Mouse (Mus musculus) embryonic fibroblast, embryonic 13.5 days (primary cell): Measurements from ENCODE around the gene Gtf3c3. TPM values are rescaled to one million over a fixed set of nuclear protein-coding genes. Genes with fewer than 3 reads are reported as not detected.

Experiments
- H3K27ac ChIP-seq: 2 replicates; pipeline ENCODE4 v1.5.1; 2012; ENCODE audit warnings: low read length, control low read depth, inconsistent platforms; ENCODE audit not compliant: insufficient read depth
- H3K4me1 ChIP-seq: 2 replicates; pipeline ENCODE4 v1.6.1; 2011; ENCODE audit warnings: low read length; ENCODE audit not compliant: control insufficient read depth, insufficient read depth
- H3K4me3 ChIP-seq: 2 replicates; pipeline ENCODE4 v1.5.1; 2011; ENCODE audit warnings: mild to moderate bottlenecking, control low read depth, low read length; ENCODE audit not compliant: insufficient read depth
- CTCF ChIP-seq: IDR thresholded peaks from 2 replicates; pipeline ENCODE4 v1.5.1; 2011; ENCODE audit warnings: mild to moderate bottlenecking, control low read depth, low read length, moderate library complexity, borderline replicate concordance; ENCODE audit not compliant: insufficient read depth
- POLR2A ChIP-seq: IDR thresholded peaks from 2 replicates; pipeline ENCODE4 v1.6.1; 2011; ENCODE audit warnings: low read depth, mild to moderate bottlenecking, control low read depth, low read length, moderate library complexity
- polyA plus RNA-seq: library from polyadenylated mRNA; stranded (reverse); fragments of >200 nt; gene quantifications from 2 replicates; pipeline ENCODE4 v1.2.4, GENCODE M21; 2011; ENCODE audit warnings: low read depth; ENCODE audit not compliant: missing spikeins, insufficient read length

Gtf3c3 gene
- polyA plus RNA-seq, 1 experiment = 31.4 TPM

GRCm38 (mm10) chr1:54421670-54422069, 17.1 kb downstream of the Gtf3c3 start:
- Histone ChIP-seq H3K4me1 (no peaks in the 10 kb centered on the region), H3K27ac (no peak overlapping the region), H3K4me3 (no peak overlapping the region)
- no peak for TF ChIP-seq CTCF
- no peak for TF ChIP-seq POLR2A

- TF ChIP-seq POLR2A = no peak
- TF ChIP-seq CTCF = no peak
- no peak overlapping the region for H3K4me3 ChIP-seq
- H3K27ac ChIP-seq = no peak overlapping the region
- H3K4me1 ChIP-seq = peaks cover 4% of the 10 kb centered on the region
Measured at GRCm38 (mm10) chr1:54402736-54403135, 36.0 kb downstream of the Gtf3c3 start.

- H3K4me3 ChIP-seq = no peak overlapping the region
- H3K27ac ChIP-seq = no peak overlapping the region
- H3K4me1 ChIP-seq = no peaks in the 10 kb centered on the region
- TF ChIP-seq POLR2A (no peak), CTCF (no peak)
Measured at GRCm38 (mm10) chr1:54384221-54384620, 54.5 kb downstream of the Gtf3c3 start.

GRCm38 (mm10) chr1:54380978-54381914, 57.5 kb downstream of the Gtf3c3 start:
- no peak for TF ChIP-seq POLR2A
- peak; percentile 18; the same call in 1 of the 2 replicates for TF ChIP-seq CTCF
- Histone ChIP-seq H3K4me1 (no peaks in the 10 kb centered on the region), H3K27ac (no peak overlapping the region), H3K4me3 (no peak overlapping the region)

DNA sequence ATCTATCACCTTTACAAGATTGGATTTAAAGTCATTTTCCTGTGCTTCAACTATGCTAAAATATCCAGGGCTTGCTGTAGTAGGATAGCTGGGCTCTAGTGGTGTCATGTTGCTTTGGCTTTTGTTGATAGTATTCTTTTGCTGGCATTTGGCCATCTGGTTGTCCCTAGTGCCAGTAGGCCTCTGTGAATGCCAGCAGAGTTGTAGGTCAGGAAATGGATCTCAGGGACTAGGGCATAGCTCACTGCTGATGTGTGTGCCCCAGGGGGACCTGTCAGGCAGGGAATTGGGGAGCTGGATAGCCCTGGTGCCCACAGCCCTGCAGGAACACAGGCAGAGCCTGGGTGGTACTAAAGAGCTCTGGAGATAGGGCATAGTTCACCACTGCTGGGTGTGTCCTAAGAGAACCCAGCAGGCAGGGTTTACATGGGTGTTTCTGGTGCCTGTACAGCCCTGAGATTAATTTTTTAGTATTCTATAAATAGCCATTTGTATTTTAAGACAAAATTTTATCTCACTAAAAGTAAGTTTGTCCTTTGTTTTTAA, 61.2 kb downstream of the Gtf3c3 start:
- Histone ChIP-seq H3K4me3 (no peak overlapping the region), H3K27ac (no peak overlapping the region), H3K4me1 (no peaks in the 10 kb centered on the region)
- TF ChIP-seq POLR2A (no peak), CTCF (no peak)

GRCm38 (mm10) chr1:54356566-54356965, 82.2 kb downstream of the Gtf3c3 start:
- Histone ChIP-seq H3K4me1 (no peaks in the 10 kb centered on the region), H3K27ac (no peak overlapping the region), H3K4me3 (no peak overlapping the region)
- no peak for TF ChIP-seq CTCF
- TF ChIP-seq POLR2A = no peak

- Histone ChIP-seq H3K4me3 (no peak overlapping the region), H3K4me1 (no peaks in the 10 kb centered on the region), H3K27ac (no peak overlapping the region)
- no peak for TF ChIP-seq CTCF
- no peak for TF ChIP-seq POLR2A
Measured at GRCm38 (mm10) chr1:54355485-54355884, 83.3 kb downstream of the Gtf3c3 start.

DNA sequence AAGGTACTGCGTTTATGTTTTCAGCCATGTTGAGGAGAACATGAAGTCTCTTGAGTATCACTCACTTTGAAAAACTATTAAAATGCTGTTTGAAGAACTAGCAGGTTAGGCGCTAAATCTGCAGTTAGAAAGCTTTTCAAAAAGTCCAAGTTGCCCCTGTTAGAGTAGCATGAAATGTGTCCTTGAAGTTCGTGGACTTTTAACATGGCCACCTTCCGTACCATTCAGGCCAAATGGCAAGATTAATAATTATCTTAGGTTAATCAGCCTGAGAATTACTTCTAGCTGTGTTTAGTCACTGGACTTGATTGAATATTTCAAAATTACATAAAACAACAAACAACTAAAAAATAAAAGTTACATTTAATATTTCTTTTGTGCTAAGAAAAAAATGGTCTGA, 84.0 kb downstream of the Gtf3c3 start:
- TF ChIP-seq POLR2A (no peak), CTCF (no peak)
- Histone ChIP-seq H3K27ac (no peak overlapping the region), H3K4me1 (no peaks in the 10 kb centered on the region), H3K4me3 (no peak overlapping the region)

Other genes starting within 250 kb of the Gtf3c3 start
- gene Hecw2, start 243.8 kb downstream of the Gtf3c3 start, polyA plus RNA-seq = 5.2 and 6.6 TPM in 2 replicates
- gene Ccdc150, start 188.3 kb downstream of the Gtf3c3 start, polyA plus RNA-seq = 0.81 TPM in 1 of 2 replicates, not detected in the other
- gene Pgap1, start 118.7 kb upstream of the Gtf3c3 start, polyA plus RNA-seq = 5.8 and 7.7 TPM in 2 replicates